Mouse (Mus musculus) midbrain, embryonic 12.5 days (tissue): ENCODE results near the gene Med29. TPM values are rescaled to one million over a fixed set of nuclear protein-coding genes. Genes with fewer than 3 reads are reported as not detected.
A peak's percentile ranks its signal among the peaks of the same experiment; 100 is the strongest.
"Not testable (repeated sequence)": the region's sequence is repeated elsewhere in the genome, so short reads cannot be mapped to it uniquely, and the experiment has no call there.

Experiments
- ATAC-seq: fragments of 200-750 bp; cut with Nextera tagmentation; 2 replicates; pipeline ENCODE4 v1.8.0; 2017; ENCODE audit warnings: low read depth, moderate TSS enrichment, moderate library complexity; ENCODE audit not compliant: low FRiP score
- H3K27ac ChIP-seq: fragments of 300-500 bp; sonication (generic); replicated peaks from 2 replicates; pipeline ENCODE4 v1.5.1; 2016; ENCODE audit warnings: mild to moderate bottlenecking
- H3K27me3 ChIP-seq: fragments of 300-500 bp; sonication (generic); 2 replicates; pipeline ENCODE4 v1.6.1; 2016; ENCODE audit warnings: mild to moderate bottlenecking
- H3K36me3 ChIP-seq: fragments of 300-500 bp; sonication (generic); 2 replicates; pipeline ENCODE4 v1.6.1; 2016
- H3K4me1 ChIP-seq: fragments of 300-500 bp; sonication (generic); 2 replicates; pipeline ENCODE4 v1.6.1; 2016
- H3K4me2 ChIP-seq: fragments of 300-500 bp; sonication (generic); replicated peaks from 2 replicates; pipeline ENCODE4 v1.6.1; 2016; ENCODE audit warnings: mild to moderate bottlenecking, moderate library complexity
- H3K4me3 ChIP-seq: fragments of 300-500 bp; sonication (generic); 2 replicates; pipeline ENCODE4 v1.5.1; 2016; ENCODE audit warnings: mild to moderate bottlenecking
- H3K9ac ChIP-seq: fragments of 300-500 bp; sonication (generic); replicated peaks from 2 replicates; pipeline ENCODE4 v1.6.1; 2016; ENCODE audit warnings: mild to moderate bottlenecking, moderate library complexity
- H3K9me3 ChIP-seq: fragments of 300-500 bp; sonication (generic); 2 replicates; pipeline ENCODE4 v1.6.1; 2016; ENCODE audit warnings: mild to moderate bottlenecking
- WGBS: fragments of 180-500 bp; shearing (Covaris S2); methylation state at CpG from one replicate; pipeline ENCODE4 v1.1.7; 2016; 5-methylcytosine and 5-hydroxymethylcytosine counted together
- polyA plus RNA-seq: library from polyadenylated mRNA; unstranded; fragments of >200 nt; fragmentation: Nextera tagmentation; extraction: Ambion mirVana; gene quantifications from 2 replicates; pipeline ENCODE4 v1.2.1, GENCODE M21; 2016

Gene Med29
- polyA plus RNA-seq, 1 experiment from 2014 or later = 46.9 TPM

DNA sequence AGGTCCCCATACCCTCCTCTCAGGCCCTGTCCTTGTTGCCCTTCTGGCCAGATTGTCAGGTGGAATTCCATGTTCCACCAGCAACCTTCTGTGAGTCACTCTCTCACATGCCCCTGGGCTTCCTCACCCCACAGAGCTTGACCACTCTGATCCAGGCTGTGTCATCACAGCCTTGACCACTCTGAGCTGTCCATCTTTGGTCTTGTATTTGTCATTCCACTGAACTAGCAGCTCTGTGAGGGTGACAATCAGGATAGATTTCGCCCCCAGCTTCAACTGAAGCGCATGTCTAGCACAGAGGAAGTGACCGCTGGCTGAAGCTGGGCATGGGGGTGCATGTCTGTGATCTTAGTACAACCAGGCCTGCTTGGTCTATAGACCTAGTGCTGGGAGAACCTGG lies 2.2 kb downstream of the Med29 start:
- peaks cover 16% of the 10 kb centered on the region for H3K4me1 ChIP-seq
- no peak overlapping the region for H3K27ac ChIP-seq
- H3K9ac ChIP-seq = no peak overlapping the region
- no peak overlapping the region for H3K4me2 ChIP-seq
- ATAC-seq = no peak
- H3K36me3 ChIP-seq = peaks cover 47% of the 10 kb centered on the region
- no peak overlapping the region for H3K4me3 ChIP-seq
- no peaks in the 10 kb centered on the region for H3K27me3 ChIP-seq
- H3K9me3 ChIP-seq = no peaks in the 10 kb centered on the region
- WGBS = 97% methylated on average over 3 of the region's 3 CpGs

DNA sequence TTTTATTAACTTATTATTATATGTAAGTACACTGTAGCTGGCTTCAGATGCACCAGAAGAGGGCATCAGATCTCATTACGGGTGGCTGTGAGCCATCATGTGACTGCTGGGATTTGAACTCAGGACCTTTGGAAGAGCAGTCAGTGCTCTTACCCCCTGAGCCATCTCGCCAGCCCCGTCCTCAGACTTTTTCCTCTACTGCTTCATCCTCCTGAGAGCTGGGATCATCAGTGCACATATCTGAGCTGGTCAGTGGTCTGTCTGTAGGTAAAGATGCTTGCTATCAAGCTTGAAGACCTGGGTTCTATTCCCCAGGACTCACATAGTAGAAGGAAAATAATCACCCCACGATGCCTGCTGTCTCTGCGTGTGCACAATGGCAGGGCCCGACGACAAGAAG lies 5.1 kb downstream of the Med29 start:
- 90% methylated on average over 7 of the region's 7 CpGs for WGBS
- not testable (repeated sequence) for ATAC-seq, H3K27ac ChIP-seq, H3K9ac ChIP-seq, H3K4me2 ChIP-seq, H3K4me3 ChIP-seq, H3K27me3 ChIP-seq, H3K9me3 ChIP-seq
- peaks cover 44% of the 10 kb centered on the region for H3K36me3 ChIP-seq
- H3K4me1 ChIP-seq = peaks cover 17% of the 10 kb centered on the region

DNA sequence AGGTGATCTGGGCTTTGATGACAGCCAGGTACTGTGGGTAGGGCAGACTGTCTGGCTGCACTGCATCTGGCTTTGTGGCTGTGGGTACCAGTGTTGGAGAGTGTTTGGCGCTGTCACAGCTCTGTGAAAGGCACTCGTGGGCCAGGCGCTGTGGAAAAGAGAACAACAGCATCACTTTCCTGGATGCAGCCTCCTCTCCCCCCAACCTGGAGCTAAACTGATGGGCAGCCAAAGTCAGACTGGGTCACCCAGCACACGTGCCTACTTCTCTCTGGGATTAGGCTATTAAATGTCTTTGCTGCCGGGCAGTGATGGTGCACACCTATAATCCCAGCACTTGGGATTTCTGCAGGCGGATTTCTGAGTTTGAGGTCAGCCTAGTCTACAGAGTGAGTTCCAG lies 5.6 kb downstream of the Med29 start:
- WGBS = 87% methylated on average over 6 of the region's 6 CpGs
- H3K4me2 ChIP-seq, H3K4me3 ChIP-seq, H3K9me3 ChIP-seq, ATAC-seq, H3K27ac ChIP-seq, H3K27me3 ChIP-seq, H3K9ac ChIP-seq: not testable (repeated sequence)
- H3K36me3 ChIP-seq = peaks cover 44% of the 10 kb centered on the region
- H3K4me1 ChIP-seq = peaks cover 22% of the 10 kb centered on the region

DNA sequence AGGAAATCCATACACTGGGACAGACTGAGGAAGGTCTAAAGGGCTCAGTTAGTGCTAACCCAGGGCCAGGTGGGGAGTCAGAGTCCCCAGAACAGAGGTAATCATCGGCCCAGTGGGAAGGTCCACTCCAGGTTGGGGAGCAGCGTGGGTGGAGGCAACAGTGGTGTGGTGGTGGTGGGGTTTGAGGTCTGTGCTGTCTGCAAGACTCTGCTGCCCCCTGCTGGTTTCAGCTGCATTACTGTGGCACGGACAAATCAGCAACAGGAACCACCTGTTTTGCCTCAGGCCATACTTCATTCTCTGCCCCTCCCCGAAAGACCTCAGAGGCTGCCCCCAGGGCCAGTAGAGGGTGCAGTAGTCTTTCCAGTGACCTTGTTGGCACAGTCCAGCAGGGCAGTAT lies 6.0 kb downstream of the Med29 start:
- no peak overlapping the region for H3K4me2 ChIP-seq
- WGBS = 29% methylated on average over 4 of the region's 4 CpGs
- peaks cover 44% of the 10 kb centered on the region for H3K36me3 ChIP-seq
- H3K9ac ChIP-seq = no peak overlapping the region
- peak; percentile 47; the same call in 1 of the 2 replicates for ATAC-seq
- no peaks in the 10 kb centered on the region for H3K27me3 ChIP-seq
- no peak overlapping the region for H3K27ac ChIP-seq
- no peak overlapping the region for H3K4me3 ChIP-seq
- H3K4me1 ChIP-seq = peaks cover 22% of the 10 kb centered on the region
- H3K9me3 ChIP-seq = no peaks in the 10 kb centered on the region

- Histone ChIP-seq H3K27ac (no peak overlapping the region), H3K4me3 (no peak overlapping the region), H3K4me2 (no peak overlapping the region), H3K27me3 (peaks cover under 1% of the 10 kb centered on the region; the same call in 1 of the 2 replicates), H3K4me1 (peaks cover 23% of the 10 kb centered on the region), H3K36me3 (peaks cover 44% of the 10 kb centered on the region), H3K9me3 (no peaks in the 10 kb centered on the region), H3K9ac (no peak overlapping the region)
- no peak for ATAC-seq
- WGBS = 87% methylated on average over 7 of the region's 7 CpGs
Observed at GRCm38 (mm10) chr7:28386007-28386406, 6.5 kb downstream of the Med29 start.

DNA sequence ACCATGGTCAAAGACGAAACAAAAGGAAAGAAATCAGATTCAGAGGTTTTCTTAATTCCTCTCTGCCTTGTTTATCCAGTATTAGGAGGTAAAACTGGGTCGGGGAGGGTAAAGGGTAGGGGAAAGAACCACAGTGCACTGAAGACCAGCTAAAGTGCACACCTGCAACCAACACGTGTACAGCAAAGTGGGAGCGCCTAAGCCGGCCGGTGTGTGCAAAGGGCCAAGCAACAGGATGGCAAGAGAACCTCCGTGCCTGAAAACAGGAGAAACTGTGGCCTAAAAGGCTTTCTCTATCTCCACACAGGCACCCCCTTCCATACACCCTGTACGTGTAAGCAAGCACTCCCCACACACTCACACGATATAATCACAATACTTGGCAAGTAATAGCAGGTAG lies 7.3 kb downstream of the Med29 start:
- peaks cover 3% of the 10 kb centered on the region; the same call in 1 of the 2 replicates for H3K27me3 ChIP-seq
- peaks cover 39% of the 10 kb centered on the region for H3K36me3 ChIP-seq
- no peak overlapping the region for H3K27ac ChIP-seq
- ATAC-seq = no peak
- H3K9ac ChIP-seq = no peak overlapping the region
- 92% methylated on average over 9 of the region's 9 CpGs for WGBS
- no peak overlapping the region for H3K4me3 ChIP-seq
- peaks cover 29% of the 10 kb centered on the region for H3K4me1 ChIP-seq
- H3K4me2 ChIP-seq = no peak overlapping the region
- no peaks in the 10 kb centered on the region for H3K9me3 ChIP-seq

- Histone ChIP-seq H3K27ac (no peak overlapping the region), H3K27me3 (peaks cover 3% of the 10 kb centered on the region; the same call in 1 of the 2 replicates), H3K9ac (no peak overlapping the region), H3K4me3 (no peak overlapping the region), H3K36me3 (peaks cover 30% of the 10 kb centered on the region), H3K9me3 (no peaks in the 10 kb centered on the region), H3K4me2 (no peak overlapping the region), H3K4me1 (peaks cover 34% of the 10 kb centered on the region)
- WGBS = 83% methylated on average over 6 of the region's 6 CpGs
- ATAC-seq = no peak
Observed at GRCm38 (mm10) chr7:28384162-28384561, 8.3 kb downstream of the Med29 start.

DNA sequence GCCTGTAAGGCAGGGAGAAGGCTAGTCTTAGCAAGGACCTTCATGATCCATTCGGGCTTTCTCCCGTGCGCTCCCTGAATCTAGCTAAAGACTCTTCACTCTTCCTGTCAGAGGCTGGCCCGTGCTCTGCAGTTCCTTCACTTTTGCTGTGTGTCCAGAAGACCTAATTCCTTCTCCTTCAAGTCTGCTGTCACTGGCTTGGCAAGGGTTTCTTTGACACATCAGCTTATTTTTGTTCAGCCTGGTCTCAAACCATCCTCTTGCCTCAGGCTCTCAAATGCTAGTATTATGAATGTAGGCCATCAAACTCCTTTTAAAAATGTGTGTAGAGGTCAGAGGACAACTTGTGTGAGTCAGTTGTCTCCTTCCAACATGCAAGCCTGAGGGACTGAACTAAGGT lies 8.9 kb downstream of the Med29 start:
- Histone ChIP-seq H3K27ac (no peak overlapping the region), H3K27me3 (peaks cover 3% of the 10 kb centered on the region; the same call in 1 of the 2 replicates), H3K9ac (no peak overlapping the region), H3K9me3 (no peaks in the 10 kb centered on the region), H3K4me3 (no peak overlapping the region), H3K4me1 (peaks cover 38% of the 10 kb centered on the region), H3K36me3 (peaks cover 24% of the 10 kb centered on the region), H3K4me2 (no peak overlapping the region)
- 78% methylated on average over 4 of the region's 4 CpGs for WGBS
- ATAC-seq = no peak

DNA sequence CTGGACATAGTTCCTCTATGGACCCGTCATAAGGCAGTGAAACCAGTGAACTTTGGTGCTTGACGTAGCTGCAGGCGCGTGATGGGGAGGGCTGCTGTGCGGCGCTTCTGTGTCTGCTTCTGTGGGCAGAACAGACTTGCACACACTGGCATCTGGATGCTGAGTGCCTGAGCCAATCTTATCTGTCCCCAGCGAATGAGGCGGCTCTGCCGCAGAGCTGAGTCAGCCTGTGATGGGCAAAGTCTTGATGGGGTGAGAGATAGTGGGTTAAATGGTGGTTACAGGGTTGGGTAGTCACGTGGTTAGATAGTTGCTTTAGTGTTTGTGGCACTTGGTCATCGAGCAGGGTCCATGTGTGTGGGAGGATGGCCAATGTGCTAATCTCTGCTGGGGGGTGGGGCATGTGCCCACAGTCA lies 9.5 kb downstream of the Med29 start:
- no peak for ATAC-seq
- H3K27ac ChIP-seq = no peak overlapping the region
- WGBS = 83% methylated on average over 11 of the region's 11 CpGs

DNA sequence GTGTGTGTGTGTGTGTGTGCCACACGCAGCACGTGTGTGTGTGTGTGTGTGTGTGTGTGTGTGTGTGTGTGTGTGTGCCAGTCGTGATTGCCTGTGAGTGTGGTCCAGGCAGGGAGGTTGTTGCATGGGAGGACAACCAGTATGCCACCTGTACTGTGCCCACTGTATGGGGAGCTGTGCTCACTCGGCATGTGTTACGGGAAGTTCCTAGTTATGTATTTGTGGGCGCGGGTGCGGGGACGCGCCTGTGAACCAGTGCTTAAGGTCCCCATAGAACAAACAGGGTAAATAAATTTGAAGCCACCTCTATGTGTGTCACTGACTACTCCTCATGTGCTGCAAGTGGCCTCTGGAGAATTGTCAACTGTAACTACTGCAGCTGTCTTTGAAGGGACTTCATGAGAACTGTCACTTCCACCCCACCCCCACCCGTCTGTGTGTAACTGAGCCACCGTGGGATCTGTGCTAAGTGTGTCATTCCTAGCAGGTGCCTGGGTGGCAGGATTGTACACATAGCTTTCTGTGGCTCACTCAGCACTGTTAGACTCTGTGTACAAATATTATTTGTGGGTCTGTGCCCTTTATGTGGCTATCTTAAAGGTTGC lies 10.1 kb downstream of the Med29 start:
- peaks cover 15% of the 10 kb centered on the region for H3K27me3 ChIP-seq
- H3K4me3 ChIP-seq = peak overlapping the region; percentile 25
- peak overlapping the region; percentile 68 for H3K27ac ChIP-seq
- 70% methylated on average over 10 of the region's 12 CpGs for WGBS
- H3K4me1 ChIP-seq = peaks cover 49% of the 10 kb centered on the region
- ATAC-seq = no peak
- H3K36me3 ChIP-seq = peaks cover 14% of the 10 kb centered on the region
- H3K9me3 ChIP-seq = no peaks in the 10 kb centered on the region
- H3K4me2 ChIP-seq = peak overlapping the region; percentile 46
- 0 out of 2 replicates have a peak overlapping the region, but pooled peaks have one; percentile 38 for H3K9ac ChIP-seq

More for the DNA sequence above, 9.5 kb downstream of the Med29 start:
- Histone ChIP-seq H3K27me3 (peaks cover 9% of the 10 kb centered on the region), H3K4me2 (no peak overlapping the region), H3K36me3 (peaks cover 19% of the 10 kb centered on the region), H3K9ac (no peak overlapping the region), H3K9me3 (no peaks in the 10 kb centered on the region), H3K4me3 (no peak overlapping the region), H3K4me1 (peaks cover 44% of the 10 kb centered on the region)

- Histone ChIP-seq H3K9ac (peak overlapping the region; percentile 38; the same call in 1 of the 2 replicates), H3K4me2 (peak overlapping the region; percentile 46), H3K36me3 (peaks cover 12% of the 10 kb centered on the region), H3K27ac (peak overlapping the region; percentile 68), H3K4me1 (peaks cover 53% of the 10 kb centered on the region), H3K9me3 (no peaks in the 10 kb centered on the region), H3K27me3 (peaks cover 20% of the 10 kb centered on the region), H3K4me3 (peak overlapping the region; percentile 25)
- 0 out of 2 replicates have a peak, but pooled peaks have one; percentile 19 for ATAC-seq
- WGBS = 8% methylated on average over 20 of the region's 20 CpGs
Observed at GRCm38 (mm10) chr7:28381938-28382337, 10.6 kb downstream of the Med29 start.

GRCm38 (mm10) chr7:28381017-28381790 lies 11.3 kb downstream of the Med29 start:
- peak overlapping the region; percentile 46 for H3K4me2 ChIP-seq
- no peak for ATAC-seq
- peak overlapping the region; percentile 68 for H3K27ac ChIP-seq
- no peaks in the 10 kb centered on the region for H3K9me3 ChIP-seq
- H3K9ac ChIP-seq = peak overlapping the region; percentile 38
- WGBS = 4% methylated on average over 30 of the region's 30 CpGs
- H3K36me3 ChIP-seq = peaks cover 11% of the 10 kb centered on the region
- peaks cover 23% of the 10 kb centered on the region for H3K27me3 ChIP-seq
- H3K4me1 ChIP-seq = peaks cover 58% of the 10 kb centered on the region
- peak overlapping the region; percentile 25 for H3K4me3 ChIP-seq
